Mouse (Mus musculus) stomach, postnatal 0 days (tissue): Measurements from ENCODE around the gene Efna1.

Experiments
- CTCF ChIP-seq: IDR thresholded peaks from 2 replicates; pipeline ENCODE4 v1.5.1; 2016; ENCODE audit warnings: antibody characterized with exemption, low read depth, mild to moderate bottlenecking, moderate library complexity
- EP300 ChIP-seq: optimal IDR thresholded peaks from 2 replicates; pipeline ENCODE3; 2016; ENCODE audit warnings: antibody characterized with exemption

DNA sequence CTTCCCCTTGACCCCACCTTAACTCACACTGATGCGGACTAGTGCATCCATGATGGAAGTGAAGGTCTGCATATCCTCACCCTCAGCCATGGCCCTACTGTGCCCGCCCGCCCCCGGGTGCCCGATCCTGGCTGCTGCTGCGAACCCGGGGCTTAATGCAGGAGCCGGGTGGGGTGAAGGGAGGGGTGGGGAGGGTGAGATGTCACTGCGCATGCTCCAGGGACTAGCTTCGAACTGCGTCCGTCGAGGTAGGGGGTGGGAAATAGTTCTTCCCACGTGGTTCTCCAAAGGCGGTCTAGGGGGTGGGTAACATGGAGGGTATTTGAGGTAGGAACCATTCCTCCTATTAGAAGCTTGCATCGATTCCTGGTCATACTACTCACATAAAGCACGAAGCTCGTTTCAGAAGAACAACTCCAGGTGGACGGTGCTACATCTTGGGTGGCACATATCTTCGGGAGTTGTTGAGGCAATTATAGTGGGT is 35.2 kb downstream of the Efna1 start, which contains the start of gene Krtcap2:
- TF ChIP-seq CTCF (no peak), EP300 (no peak)
